Mouse (Mus musculus) heart, embryonic 15.5 days (tissue): ENCODE results near the gene Tusc1. TPM values are rescaled to one million over a fixed set of nuclear protein-coding genes. Genes with fewer than 3 reads are reported as not detected.

Source experiments
- ATAC-seq: fragments of 200-750 bp; cut with Nextera tagmentation; replicated peaks from 2 replicates; pipeline ENCODE4 v1.8.0; 2017; ENCODE audit warnings: low read depth, moderate TSS enrichment; ENCODE audit not compliant: insufficient number of reproducible peaks, insufficient read depth, low FRiP score
- H3K27ac ChIP-seq: fragments of 300-500 bp; sonication (generic); 2 replicates; pipeline ENCODE4 v1.5.1; 2015; ENCODE audit warnings: mild to moderate bottlenecking, inconsistent platforms
- H3K27me3 ChIP-seq: fragments of 300-500 bp; sonication (generic); 2 replicates; pipeline ENCODE4 v1.6.1; 2015; ENCODE audit warnings: inconsistent platforms
- H3K36me3 ChIP-seq: fragments of 300-500 bp; sonication (generic); 2 replicates; pipeline ENCODE4 v1.6.1; 2015; ENCODE audit warnings: mild to moderate bottlenecking, inconsistent platforms
- H3K4me1 ChIP-seq: fragments of 300-500 bp; sonication (generic); replicated peaks from 2 replicates; pipeline ENCODE4 v1.6.1; 2015; ENCODE audit warnings: inconsistent platforms
- H3K4me2 ChIP-seq: fragments of 300-500 bp; sonication (generic); 2 replicates; pipeline ENCODE4 v1.6.1; 2015; ENCODE audit warnings: inconsistent platforms, mild to moderate bottlenecking, moderate library complexity
- H3K4me3 ChIP-seq: fragments of 300-500 bp; sonication (generic); 2 replicates; pipeline ENCODE4 v1.5.1; 2015; ENCODE audit warnings: mild to moderate bottlenecking, inconsistent platforms
- H3K9ac ChIP-seq: fragments of 300-500 bp; sonication (generic); 2 replicates; pipeline ENCODE4 v1.6.1; 2015; ENCODE audit warnings: mild to moderate bottlenecking, inconsistent platforms
- H3K9me3 ChIP-seq: fragments of 300-500 bp; sonication (generic); replicated peaks from 2 replicates; pipeline ENCODE4 v1.6.1; 2016; ENCODE audit warnings: inconsistent platforms
- WGBS: fragments of 180-500 bp; shearing (Covaris S2); methylation state at CpG from one replicate; pipeline ENCODE4 v1.1.7; 2015; ENCODE audit warnings: mixed read lengths; 5-methylcytosine and 5-hydroxymethylcytosine counted together
- polyA plus RNA-seq: library from polyadenylated mRNA; unstranded; fragments of >200 nt; fragmentation: Nextera tagmentation; extraction: Ambion mirVana; gene quantifications from 2 replicates; pipeline ENCODE4 v1.2.1, GENCODE M21; 2015

Tusc1 gene
- 3.2 and 3.9 TPM in 2 replicates for polyA plus RNA-seq

- Histone ChIP-seq H3K4me1 (peaks cover 6% of the 10 kb centered on the region), H3K27ac (peak within 1 kb of the TSS; percentile 92), H3K36me3 (no peaks in the 10 kb centered on the region), H3K4me3 (peak within 1 kb of the TSS; percentile 66), H3K27me3 (no peaks in the 10 kb centered on the region), H3K4me2 (peak within 1 kb of the TSS; percentile 94), H3K9ac (peak within 1 kb of the TSS; percentile 87), H3K9me3 (no peaks in the 10 kb centered on the region)
- ATAC-seq = peak; percentile 92
- WGBS = 1% methylated on average over 64 of the region's 97 CpGs
Measured at GRCm38 (mm10) chr4:93335118-93336003, at the start of gene Tusc1. Tusc1 (minus strand) TSS chr4:93335511.

- 66% methylated on average over 2 of the region's 2 CpGs for WGBS
- Histone ChIP-seq H3K27ac (no peak overlapping the region), H3K36me3 (no peaks in the 10 kb centered on the region), H3K4me3 (no peak overlapping the region), H3K4me2 (no peak overlapping the region), H3K9ac (no peak overlapping the region), H3K27me3 (no peaks in the 10 kb centered on the region), H3K4me1 (no peaks in the 10 kb centered on the region), H3K9me3 (no peaks in the 10 kb centered on the region)
- no peak for ATAC-seq
Measured at GRCm38 (mm10) chr4:93352930-93353329, 17.6 kb upstream of the Tusc1 start.

GRCm38 (mm10) chr4:93344357-93344756 is 9.0 kb upstream of the Tusc1 start:
- no peak for ATAC-seq
- no peaks in the 10 kb centered on the region for H3K36me3 ChIP-seq
- H3K4me3 ChIP-seq = no peak overlapping the region
- WGBS = 88% methylated on average over 2 of the region's 2 CpGs
- H3K27ac ChIP-seq = no peak overlapping the region
- H3K9ac ChIP-seq = no peak overlapping the region
- no peaks in the 10 kb centered on the region for H3K27me3 ChIP-seq
- H3K9me3 ChIP-seq = no peaks in the 10 kb centered on the region
- no peaks in the 10 kb centered on the region for H3K4me1 ChIP-seq
- H3K4me2 ChIP-seq = no peak overlapping the region

GRCm38 (mm10) chr4:93341568-93341967 is 6.3 kb upstream of the Tusc1 start:
- Histone ChIP-seq H3K4me2 (no peak overlapping the region), H3K27me3 (no peaks in the 10 kb centered on the region), H3K36me3 (no peaks in the 10 kb centered on the region), H3K9ac (no peak overlapping the region), H3K4me3 (no peak overlapping the region), H3K9me3 (no peaks in the 10 kb centered on the region), H3K27ac (no peak overlapping the region), H3K4me1 (no peaks in the 10 kb centered on the region)
- no peak for ATAC-seq

GRCm38 (mm10) chr4:93337977-93338376 is 2.7 kb upstream of the Tusc1 start:
- no peak overlapping the region for H3K4me3 ChIP-seq
- peaks cover 6% of the 10 kb centered on the region for H3K4me1 ChIP-seq
- H3K9ac ChIP-seq = no peak overlapping the region
- H3K36me3 ChIP-seq = no peaks in the 10 kb centered on the region
- no peak overlapping the region for H3K4me2 ChIP-seq
- H3K27me3 ChIP-seq = no peaks in the 10 kb centered on the region
- no peak for ATAC-seq
- WGBS = 48% methylated on average over 3 of the region's 3 CpGs
- no peak overlapping the region for H3K27ac ChIP-seq
- no peaks in the 10 kb centered on the region for H3K9me3 ChIP-seq

- ATAC-seq = peak; percentile 89
- Histone ChIP-seq H3K36me3 (no peaks in the 10 kb centered on the region), H3K9me3 (no peaks in the 10 kb centered on the region), H3K9ac (peak overlapping the region; percentile 87), H3K27ac (peak overlapping the region; percentile 92), H3K4me3 (peak overlapping the region; percentile 66), H3K27me3 (no peaks in the 10 kb centered on the region), H3K4me1 (peaks cover 6% of the 10 kb centered on the region), H3K4me2 (peak overlapping the region; percentile 94)
- WGBS = under 1% methylated on average over 46 of the region's 49 CpGs
Measured at GRCm38 (mm10) chr4:93334636-93335117, 634 bp downstream of the Tusc1 start.

- no peaks in the 10 kb centered on the region for H3K4me1 ChIP-seq
- no peak overlapping the region for H3K4me3 ChIP-seq
- H3K9me3 ChIP-seq = no peaks in the 10 kb centered on the region
- no peak overlapping the region for H3K9ac ChIP-seq
- no peaks in the 10 kb centered on the region for H3K27me3 ChIP-seq
- no peaks in the 10 kb centered on the region for H3K36me3 ChIP-seq
- no peak overlapping the region for H3K27ac ChIP-seq
- no peak overlapping the region for H3K4me2 ChIP-seq
- 78% methylated on average over 3 of the region's 3 CpGs for WGBS
- no peak for ATAC-seq
Measured at GRCm38 (mm10) chr4:93307486-93307885, 27.8 kb downstream of the Tusc1 start.

- Histone ChIP-seq H3K9ac (no peak overlapping the region), H3K27ac (no peak overlapping the region), H3K4me3 (no peak overlapping the region), H3K9me3 (no peaks in the 10 kb centered on the region), H3K36me3 (no peaks in the 10 kb centered on the region), H3K27me3 (no peaks in the 10 kb centered on the region), H3K4me2 (no peak overlapping the region), H3K4me1 (no peaks in the 10 kb centered on the region)
- WGBS = 86% methylated on average over 4 of the region's 4 CpGs
- no peak for ATAC-seq
Measured at GRCm38 (mm10) chr4:93286065-93286464, 49.2 kb downstream of the Tusc1 start.
